Mouse (Mus musculus): ENCODE data around the gene Rnf212. TPM values are rescaled to one million over a fixed set of nuclear protein-coding genes. Genes with fewer than 3 reads are reported as not detected.

Rnf212 gene
- polyA plus RNA-seq (2014; fragmentation: Illumina TruSeq; extraction: RNeasy Lipid Tissue Mini Kit (QIAGEN cat#74804); ENCODE audit: insufficient read depth, low read depth, low replicate concordance), result not detected

GRCm38 (mm10) chr5:108774630-108775306, at the start of gene Rnf212:
TSS of gene Rnf212 (minus strand) at chr5:108774982.

GRCm38 (mm10) chr5:108808750-108809149, 34.0 kb upstream of the Rnf212 start, which contains the start of gene Vmn2r8:
TSS of gene Vmn2r8 (minus strand) at chr5:108808850.

GRCm38 (mm10) chr5:108795263-108795662, 20.5 kb upstream of the Rnf212 start, which contains the start of gene Tmed11:
TSS of gene Tmed11 (minus strand) at chr5:108795363.

GRCm38 (mm10) chr5:108692271-108692670, 82.5 kb downstream of the Rnf212 start, which contains the start of gene Fgfrl1:
TSS of gene Fgfrl1 (plus strand) at chr5:108692382.

Other genes with a start within 250 kb of the Rnf212 start
- gene Cplx1, start 225.0 kb downstream of the Rnf212 start, polyA plus RNA-seq (2014; fragmentation: Illumina TruSeq; extraction: RNeasy Lipid Tissue Mini Kit (QIAGEN cat#74804); ENCODE audit: insufficient read depth, low read depth, low replicate concordance), result not detected
- gene Gak, start 145.2 kb downstream of the Rnf212 start, polyA plus RNA-seq (2014; fragmentation: Illumina TruSeq; extraction: RNeasy Lipid Tissue Mini Kit (QIAGEN cat#74804); ENCODE audit: insufficient read depth, low read depth, low replicate concordance), result 33.9 TPM
- gene Tmem175, start 145.2 kb downstream of the Rnf212 start, polyA plus RNA-seq (2014; fragmentation: Illumina TruSeq; extraction: RNeasy Lipid Tissue Mini Kit (QIAGEN cat#74804); ENCODE audit: insufficient read depth, low read depth, low replicate concordance), result 11.5 TPM
- gene Idua, start 114.7 kb downstream of the Rnf212 start, polyA plus RNA-seq (2014; fragmentation: Illumina TruSeq; extraction: RNeasy Lipid Tissue Mini Kit (QIAGEN cat#74804); ENCODE audit: insufficient read depth, low read depth, low replicate concordance), result 6.7 TPM
- gene Dgkq, start 105.3 kb downstream of the Rnf212 start, polyA plus RNA-seq (2014; fragmentation: Illumina TruSeq; extraction: RNeasy Lipid Tissue Mini Kit (QIAGEN cat#74804); ENCODE audit: insufficient read depth, low read depth, low replicate concordance), result 4.6 TPM
- not detected for gene Slc26a1, start 99.4 kb downstream of the Rnf212 start, polyA plus RNA-seq (2014; fragmentation: Illumina TruSeq; extraction: RNeasy Lipid Tissue Mini Kit (QIAGEN cat#74804); ENCODE audit: insufficient read depth, low read depth, low replicate concordance)
- 16.8 TPM for gene Fgfrl1, start 82.6 kb downstream of the Rnf212 start, polyA plus RNA-seq (2014; fragmentation: Illumina TruSeq; extraction: RNeasy Lipid Tissue Mini Kit (QIAGEN cat#74804); ENCODE audit: insufficient read depth, low read depth, low replicate concordance)
- not detected for gene Tmed11, start 20.4 kb upstream of the Rnf212 start, polyA plus RNA-seq (2014; fragmentation: Illumina TruSeq; extraction: RNeasy Lipid Tissue Mini Kit (QIAGEN cat#74804); ENCODE audit: insufficient read depth, low read depth, low replicate concordance)
- gene Vmn2r8, start 33.9 kb upstream of the Rnf212 start, polyA plus RNA-seq (2014; fragmentation: Illumina TruSeq; extraction: RNeasy Lipid Tissue Mini Kit (QIAGEN cat#74804); ENCODE audit: insufficient read depth, low read depth, low replicate concordance), result not detected
- gene Vmn2r9, start 77.6 kb upstream of the Rnf212 start, polyA plus RNA-seq (2014; fragmentation: Illumina TruSeq; extraction: RNeasy Lipid Tissue Mini Kit (QIAGEN cat#74804); ENCODE audit: insufficient read depth, low read depth, low replicate concordance), result not detected
- not detected for gene Vmn2r10, start 231.5 kb upstream of the Rnf212 start, polyA plus RNA-seq (2014; fragmentation: Illumina TruSeq; extraction: RNeasy Lipid Tissue Mini Kit (QIAGEN cat#74804); ENCODE audit: insufficient read depth, low read depth, low replicate concordance)

Measured in lung, adult 10 weeks (tissue).